Mouse (Mus musculus): Measurements from ENCODE around the gene Kncn. TPM values are rescaled to one million over a fixed set of nuclear protein-coding genes. Genes with fewer than 3 reads are reported as not detected.

Kncn gene
- polyA plus RNA-seq, 1 experiment = 0.29 TPM

GRCm38 (mm10) chr4:115894281-115894680 is 10.1 kb downstream of the Kncn start:
- H3K27me3 ChIP-seq (replicated peaks) = peaks cover 87% of the 10 kb centered on the region
- no peaks in the 10 kb centered on the region for H3K9me3 ChIP-seq
- no peak overlapping the region for H3K4me3 ChIP-seq (replicated peaks)
- H3K4me1 ChIP-seq = peaks cover 27% of the 10 kb centered on the region
- TF ChIP-seq FLI1 (IDR thresholded peaks at IDR 0.05; ENCODE audit: low read length) (no peak), GATA1 (IDR thresholded peaks at IDR 0.05; ENCODE audit: borderline replicate concordance, low read length) (no peak)
- no peaks in the 10 kb centered on the region for H3K36me3 ChIP-seq (replicated peaks; ENCODE audit: low read length)

DNA sequence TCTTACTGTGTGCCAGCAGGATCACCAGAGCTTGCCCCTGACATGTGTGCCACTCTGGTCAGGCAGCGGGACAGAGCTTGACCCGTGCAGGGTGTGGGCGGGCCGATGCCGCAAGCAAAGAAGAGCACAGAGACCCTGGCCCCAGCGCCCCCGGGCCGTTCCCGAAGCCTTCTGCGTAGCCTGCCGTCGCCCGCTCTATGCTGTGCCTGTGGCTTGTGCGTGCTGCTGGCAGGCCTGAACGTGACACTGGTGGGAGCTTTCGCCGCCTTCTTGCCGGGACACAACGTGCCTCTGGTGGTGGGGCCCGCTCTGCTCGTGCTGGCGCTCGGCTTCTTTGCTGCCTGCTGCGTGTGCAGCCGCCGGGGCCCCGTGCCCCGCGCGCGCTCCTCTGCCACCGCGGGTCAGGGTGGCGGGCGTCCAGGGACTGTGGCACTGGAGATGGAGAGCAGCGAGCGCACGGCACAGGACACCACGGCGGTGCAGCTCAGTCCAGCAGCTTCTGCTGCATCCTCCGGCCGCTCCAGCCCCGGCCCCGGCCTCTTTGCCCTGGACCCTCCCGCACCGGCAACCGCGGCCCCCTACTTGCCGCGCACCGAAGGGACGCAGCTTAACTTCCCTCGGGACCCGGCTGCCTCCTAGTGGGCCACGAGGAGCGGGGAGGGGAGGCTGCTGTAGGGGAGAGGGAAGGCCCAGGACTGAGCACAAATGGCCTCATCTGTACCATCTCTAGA is 13.9 kb downstream of the Kncn start:
- Histone ChIP-seq H3K27me3 (replicated peaks) (peaks cover 86% of the 10 kb centered on the region), H3K4me1 (peaks cover 12% of the 10 kb centered on the region), H3K4me3 (replicated peaks) (peak overlapping the region; percentile 86), H3K36me3 (replicated peaks; ENCODE audit: low read length) (no peaks in the 10 kb centered on the region), H3K9me3 (no peaks in the 10 kb centered on the region)
- no peak for TF ChIP-seq GATA1 (IDR thresholded peaks at IDR 0.05; ENCODE audit: borderline replicate concordance, low read length)
- TF ChIP-seq FLI1 (IDR thresholded peaks at IDR 0.05; ENCODE audit: low read length) = no peak

DNA sequence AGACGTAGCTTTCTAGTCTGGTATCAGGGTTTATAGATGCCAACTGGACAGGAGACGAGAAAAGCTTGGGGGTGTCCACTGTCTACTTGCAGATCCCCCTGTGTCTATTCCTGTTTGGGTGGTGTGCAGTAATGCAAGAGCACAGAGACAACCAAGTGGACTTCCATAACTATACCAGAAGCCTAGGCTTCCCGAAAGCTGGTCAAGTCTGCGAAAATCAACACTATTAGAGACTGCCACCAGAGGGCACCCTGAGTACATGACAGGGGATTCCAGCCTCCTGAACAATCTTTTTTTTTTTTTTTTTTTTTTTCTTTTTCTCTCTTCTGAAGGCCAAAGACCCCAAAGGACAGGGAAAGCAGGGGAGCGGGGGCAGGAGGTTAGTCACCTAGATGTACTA is 18.6 kb downstream of the Kncn start:
- no peaks in the 10 kb centered on the region for H3K9me3 ChIP-seq
- peaks cover 93% of the 10 kb centered on the region for H3K27me3 ChIP-seq (replicated peaks)
- no peaks in the 10 kb centered on the region for H3K36me3 ChIP-seq (replicated peaks; ENCODE audit: low read length)
- TF ChIP-seq FLI1 (IDR thresholded peaks at IDR 0.05; ENCODE audit: low read length) (no peak), GATA1 (IDR thresholded peaks at IDR 0.05; ENCODE audit: borderline replicate concordance, low read length) (no peak)
- H3K4me1 ChIP-seq = peaks cover 7% of the 10 kb centered on the region
- no peak overlapping the region for H3K4me3 ChIP-seq (replicated peaks)

DNA sequence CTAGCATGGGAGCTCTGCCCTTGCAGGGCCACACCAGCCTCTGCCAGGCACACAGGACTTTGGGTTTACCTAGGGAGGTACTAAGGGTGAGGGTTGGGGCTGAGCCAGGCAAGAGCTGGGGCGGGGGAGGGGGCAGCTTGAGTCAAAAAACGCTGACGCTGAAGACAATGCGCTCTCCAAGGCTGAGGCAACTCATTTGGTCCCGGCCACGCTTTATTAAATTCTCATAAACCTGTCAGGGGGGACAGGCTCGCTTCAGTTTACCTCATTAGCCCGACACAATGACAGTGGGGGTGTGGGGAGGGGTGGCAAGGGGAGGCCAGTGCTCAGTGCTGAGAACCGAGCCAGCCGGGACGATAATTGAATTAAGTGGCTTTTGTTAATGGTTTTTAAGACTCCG is 20.2 kb downstream of the Kncn start:
- Histone ChIP-seq H3K9me3 (no peaks in the 10 kb centered on the region), H3K4me3 (replicated peaks) (no peak overlapping the region), H3K4me1 (peaks cover 5% of the 10 kb centered on the region; the same call in 1 of the 2 replicates), H3K36me3 (replicated peaks; ENCODE audit: low read length) (no peaks in the 10 kb centered on the region), H3K27me3 (replicated peaks) (peaks cover 93% of the 10 kb centered on the region)
- TF ChIP-seq FLI1 (IDR thresholded peaks at IDR 0.05; ENCODE audit: low read length) (no peak), GATA1 (IDR thresholded peaks at IDR 0.05; ENCODE audit: borderline replicate concordance, low read length) (no peak)

GRCm38 (mm10) chr4:115905701-115906100 is 21.5 kb downstream of the Kncn start:
- Histone ChIP-seq H3K4me1 (peaks cover 5% of the 10 kb centered on the region; the same call in 1 of the 2 replicates), H3K27me3 (replicated peaks) (peaks cover 89% of the 10 kb centered on the region), H3K4me3 (replicated peaks) (no peak overlapping the region)

DNA sequence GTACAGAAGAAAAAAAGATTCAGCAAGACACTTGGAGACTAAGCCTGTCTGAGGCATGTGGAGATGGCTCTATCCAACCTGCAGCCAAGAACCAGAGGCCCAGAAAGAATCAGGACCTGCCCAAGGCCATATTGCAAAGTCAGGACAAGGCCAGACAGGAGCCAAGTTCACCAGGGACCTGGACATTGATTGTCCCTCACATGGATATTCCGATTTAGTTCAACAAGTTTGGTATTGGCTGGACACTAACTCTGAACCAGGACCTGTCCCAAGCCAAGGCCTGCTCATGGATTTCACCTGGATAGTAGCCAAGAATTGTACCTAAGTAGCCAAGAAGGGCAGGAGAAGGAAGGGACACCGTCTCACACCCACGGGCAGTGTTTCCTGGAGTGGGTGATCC is 22.6 kb downstream of the Kncn start:
- Histone ChIP-seq H3K27me3 (replicated peaks) (peaks cover 88% of the 10 kb centered on the region), H3K4me1 (peaks cover 9% of the 10 kb centered on the region), H3K9me3 (no peaks in the 10 kb centered on the region), H3K36me3 (replicated peaks; ENCODE audit: low read length) (no peaks in the 10 kb centered on the region), H3K4me3 (replicated peaks) (no peak overlapping the region)
- TF ChIP-seq FLI1 (IDR thresholded peaks at IDR 0.05; ENCODE audit: low read length) = no peak
- TF ChIP-seq GATA1 (IDR thresholded peaks at IDR 0.05; ENCODE audit: borderline replicate concordance, low read length) = no peak

More at GRCm38 (mm10) chr4:115905701-115906100, 21.5 kb downstream of the Kncn start:
- TF ChIP-seq GATA1 (IDR thresholded peaks at IDR 0.05; ENCODE audit: borderline replicate concordance, low read length) (no peak), FLI1 (IDR thresholded peaks at IDR 0.05; ENCODE audit: low read length) (no peak)
- H3K36me3 ChIP-seq (replicated peaks; ENCODE audit: low read length) = no peaks in the 10 kb centered on the region
- no peaks in the 10 kb centered on the region for H3K9me3 ChIP-seq

GRCm38 (mm10) chr4:115907994-115908393 is 23.8 kb downstream of the Kncn start:
- TF ChIP-seq GATA1 (IDR thresholded peaks at IDR 0.05; ENCODE audit: borderline replicate concordance, low read length) (no peak), FLI1 (IDR thresholded peaks at IDR 0.05; ENCODE audit: low read length) (no peak)
- H3K9me3 ChIP-seq = no peaks in the 10 kb centered on the region
- H3K4me3 ChIP-seq (replicated peaks) = no peak overlapping the region
- H3K36me3 ChIP-seq (replicated peaks; ENCODE audit: low read length) = no peaks in the 10 kb centered on the region
- peaks cover 15% of the 10 kb centered on the region for H3K4me1 ChIP-seq
- peaks cover 91% of the 10 kb centered on the region for H3K27me3 ChIP-seq (replicated peaks)

- H3K4me1 ChIP-seq = peaks cover 15% of the 10 kb centered on the region
- no peak overlapping the region for H3K4me3 ChIP-seq (replicated peaks)
- TF ChIP-seq FLI1 (IDR thresholded peaks at IDR 0.05; ENCODE audit: low read length) (no peak), GATA1 (IDR thresholded peaks at IDR 0.05; ENCODE audit: borderline replicate concordance, low read length) (no peak)
- H3K27me3 ChIP-seq (replicated peaks) = peaks cover 91% of the 10 kb centered on the region
- no peaks in the 10 kb centered on the region for H3K36me3 ChIP-seq (replicated peaks; ENCODE audit: low read length)
- H3K9me3 ChIP-seq = no peaks in the 10 kb centered on the region
These were observed 24.4 kb downstream of the Kncn start for GRCm38 (mm10) chr4:115908641-115909040.

DNA sequence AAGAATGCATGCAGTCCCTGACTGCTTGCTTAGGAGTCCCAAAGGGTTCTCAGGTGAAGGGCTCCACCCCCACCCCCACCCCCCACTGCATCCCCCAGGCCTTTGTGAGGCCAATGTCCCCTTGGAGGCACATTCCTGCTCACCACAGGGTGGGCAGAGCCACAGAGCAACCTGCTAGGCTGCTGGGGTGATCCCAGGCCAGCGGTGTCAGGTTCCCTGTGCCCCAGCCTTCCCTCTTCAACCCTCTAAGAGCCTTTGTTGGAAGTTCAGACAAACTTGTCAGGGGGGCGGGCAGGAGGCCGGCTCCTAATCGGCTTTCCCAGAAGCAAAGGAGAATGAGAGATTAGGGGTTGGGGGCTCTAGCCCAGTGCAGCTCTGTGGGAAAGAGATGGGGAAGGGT is 27.4 kb downstream of the Kncn start:
- peaks cover 88% of the 10 kb centered on the region for H3K27me3 ChIP-seq (replicated peaks)
- TF ChIP-seq FLI1 (IDR thresholded peaks at IDR 0.05; ENCODE audit: low read length) = no peak
- no peak for TF ChIP-seq GATA1 (IDR thresholded peaks at IDR 0.05; ENCODE audit: borderline replicate concordance, low read length)

GRCm38 (mm10) chr4:115919911-115920310 is 35.7 kb downstream of the Kncn start:
- TF ChIP-seq GATA1 (IDR thresholded peaks at IDR 0.05; ENCODE audit: borderline replicate concordance, low read length) (no peak), FLI1 (IDR thresholded peaks at IDR 0.05; ENCODE audit: low read length) (no peak)
- H3K36me3 ChIP-seq (replicated peaks; ENCODE audit: low read length) = no peaks in the 10 kb centered on the region
- H3K9me3 ChIP-seq = no peaks in the 10 kb centered on the region
- no peak overlapping the region for H3K4me3 ChIP-seq (replicated peaks)
- H3K27me3 ChIP-seq (replicated peaks) = peaks cover 96% of the 10 kb centered on the region
- H3K4me1 ChIP-seq = no peaks in the 10 kb centered on the region

More for the DNA sequence above, 27.4 kb downstream of the Kncn start:
- Histone ChIP-seq H3K36me3 (replicated peaks; ENCODE audit: low read length) (no peaks in the 10 kb centered on the region), H3K4me3 (replicated peaks) (no peak overlapping the region), H3K9me3 (no peaks in the 10 kb centered on the region), H3K4me1 (peaks cover 15% of the 10 kb centered on the region)
